Mouse (Mus musculus) kidney, postnatal 25 days (tissue): ENCODE results near the gene Nfkbie.

ENCODE experiments used
- DNase-seq, 2 experiments: peaks; one replicate each; pipeline ENCODE4 v3.0.0; 2021; ENCODE audit warnings: mixed read lengths in 2 of 2

Nfkbie gene

GRCm38 (mm10) chr17:45599446-45600242 is 44.1 kb downstream of the Nfkbie start, which contains the start of gene Slc29a1:
Gene Slc29a1 (minus strand): TSS chr17:45599606.
- peak; percentile 75 to 92 for DNase-seq

- no peak for DNase-seq
Observed at GRCm38 (mm10) chr17:45600267-45600666, 44.8 kb downstream of the Nfkbie start.

- DNase-seq: no peak
Observed at GRCm38 (mm10) chr17:45601325-45601724, 45.8 kb downstream of the Nfkbie start.

GRCm38 (mm10) chr17:45601877-45602304 is 46.4 kb downstream of the Nfkbie start, which contains the start of gene Mymx:
Gene Mymx (minus strand): TSS chr17:45602102.
- DNase-seq: peak; percentile 70 to 83

- DNase-seq: no peak
Observed at GRCm38 (mm10) chr17:45602984-45603383, 47.5 kb downstream of the Nfkbie start.

- no peak for DNase-seq
Observed at GRCm38 (mm10) chr17:45606992-45607879, 51.7 kb downstream of the Nfkbie start.

- DNase-seq: no peak
Observed at GRCm38 (mm10) chr17:45608396-45608795, 52.9 kb downstream of the Nfkbie start.

- no peak for DNase-seq
Observed at GRCm38 (mm10) chr17:45610144-45610866, 54.8 kb downstream of the Nfkbie start.

- no peak for DNase-seq
Observed at GRCm38 (mm10) chr17:45612008-45612407, 56.5 kb downstream of the Nfkbie start.
